Mouse (Mus musculus): ENCODE results near the gene Bmp5. TPM values are rescaled to one million over a fixed set of nuclear protein-coding genes. Genes with fewer than 3 reads are reported as not detected.
"Not testable (repeated sequence)": the region's sequence is repeated elsewhere in the genome, so short reads cannot be mapped to it uniquely, and the experiment has no call there.

The Bmp5 gene
- polyA plus RNA-seq, 1 experiment from 2014 or later: 4.8 TPM

DNA sequence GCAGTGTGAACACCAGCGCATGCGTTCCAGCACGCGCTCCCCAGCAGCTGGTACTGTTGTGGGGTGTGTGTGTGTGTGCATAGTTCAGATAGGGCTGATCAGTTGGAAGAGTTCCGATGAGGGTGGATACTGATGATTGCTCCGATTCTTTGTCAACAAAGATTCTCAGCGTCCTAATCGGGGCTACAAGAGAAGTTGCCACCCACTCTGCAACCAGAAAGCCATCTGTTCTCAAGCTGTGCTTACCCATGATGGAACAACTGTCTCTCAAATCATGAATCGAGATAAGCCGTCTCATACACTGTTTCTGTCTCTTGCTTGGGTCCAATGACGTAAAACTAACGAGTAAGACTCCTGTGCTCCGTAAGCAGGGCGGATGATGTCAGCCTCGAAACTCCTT is 12.0 kb downstream of the Bmp5 start:
- DNase-seq (ENCODE audit: low spot score): no peak
- H3K36me3 ChIP-seq: no peaks in the 10 kb centered on the region
- WGBS: 94% methylated on average over 15 of the region's 15 CpGs
- no peaks in the 10 kb centered on the region for H3K9me3 ChIP-seq (replicated peaks)
- no peak overlapping the region for H3K4me3 ChIP-seq
- H3K27me3 ChIP-seq (ENCODE audit: low read depth, poor library complexity, severe bottlenecking): no peaks in the 10 kb centered on the region
- no peak overlapping the region for H3K27ac ChIP-seq (replicated peaks)
- no peaks in the 10 kb centered on the region for H3K4me1 ChIP-seq

DNA sequence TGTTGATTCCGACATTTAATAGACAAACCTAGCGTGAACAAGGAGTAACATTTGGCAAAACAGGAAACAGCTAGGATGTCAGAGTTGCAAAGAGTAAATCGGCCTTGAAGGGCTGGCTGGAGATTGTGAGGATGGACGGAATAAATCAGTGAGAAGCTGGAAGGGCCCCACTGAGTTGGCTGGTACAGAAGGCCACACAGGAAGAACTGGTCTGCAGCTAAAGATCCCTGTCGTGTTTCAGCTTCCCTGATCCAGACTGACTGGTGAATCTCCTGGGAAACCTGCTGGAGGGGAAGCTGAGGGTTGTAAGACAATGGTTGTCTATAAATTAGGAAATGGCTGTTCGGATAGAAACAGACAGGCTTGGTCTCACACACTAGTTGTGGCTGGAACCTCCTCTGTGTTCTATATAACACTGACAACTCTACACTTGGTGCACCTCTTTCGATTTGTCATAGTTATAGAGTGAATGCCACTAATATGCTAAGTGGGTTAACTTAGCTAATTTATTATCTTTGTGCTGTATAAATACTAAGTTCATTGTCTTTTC is 14.8 kb downstream of the Bmp5 start:
- Histone ChIP-seq H3K27me3 (ENCODE audit: low read depth, poor library complexity, severe bottlenecking) (no peaks in the 10 kb centered on the region), H3K27ac (replicated peaks) (no peak overlapping the region), H3K4me1 (no peaks in the 10 kb centered on the region), H3K4me3 (no peak overlapping the region), H3K36me3 (no peaks in the 10 kb centered on the region), H3K9me3 (replicated peaks) (no peaks in the 10 kb centered on the region)
- WGBS: 65% methylated on average over 7 of the region's 7 CpGs
- DNase-seq (ENCODE audit: low spot score): no peak

DNA sequence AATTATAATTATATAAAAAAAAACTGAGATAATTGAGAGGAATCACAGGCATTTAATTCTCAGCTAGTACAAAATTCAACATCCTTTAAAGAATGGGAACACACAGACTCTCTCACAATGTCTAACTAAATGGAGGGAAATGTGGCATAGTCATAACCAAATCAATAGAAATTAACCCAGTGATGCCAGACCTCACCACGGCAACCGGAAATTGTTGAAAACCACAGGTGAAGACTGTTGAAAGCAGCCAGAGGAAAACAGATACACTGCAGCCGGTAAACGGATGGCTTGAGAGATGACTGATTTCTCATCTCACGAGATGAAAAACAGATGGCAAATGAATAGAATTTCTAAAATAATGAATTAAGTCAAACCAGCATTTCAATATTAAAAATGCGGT is 29.8 kb downstream of the Bmp5 start:
- no peak for DNase-seq (ENCODE audit: low spot score)
- Histone ChIP-seq H3K9me3 (replicated peaks) (no peaks in the 10 kb centered on the region), H3K27me3 (ENCODE audit: low read depth, poor library complexity, severe bottlenecking) (no peaks in the 10 kb centered on the region), H3K27ac (replicated peaks) (no peak overlapping the region), H3K36me3 (no peaks in the 10 kb centered on the region), H3K4me3 (no peak overlapping the region), H3K4me1 (no peaks in the 10 kb centered on the region)
- WGBS: 92% methylated on average over 6 of the region's 6 CpGs

DNA sequence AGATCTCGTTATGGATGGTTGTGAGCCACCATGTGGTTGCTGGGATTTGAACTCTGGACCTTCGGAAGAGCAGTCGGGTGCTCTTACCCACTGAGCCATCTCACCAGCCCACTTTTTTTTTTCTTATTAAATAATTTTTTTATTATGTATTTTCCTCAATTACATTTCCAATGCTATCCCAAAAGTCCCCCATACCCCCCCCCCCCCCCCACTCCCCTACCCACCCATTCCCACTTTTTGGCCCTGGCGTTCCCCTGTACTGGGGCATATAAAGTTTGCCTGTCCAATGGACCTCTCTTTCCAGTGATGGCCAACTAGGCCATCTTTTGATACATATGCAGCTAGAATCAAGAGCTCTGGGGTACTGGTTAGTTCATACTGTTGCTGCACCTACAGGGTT is 33.0 kb downstream of the Bmp5 start:
- H3K4me1 ChIP-seq; H3K9me3 ChIP-seq (replicated peaks); H3K36me3 ChIP-seq; DNase-seq (ENCODE audit: low spot score); H3K4me3 ChIP-seq; H3K27me3 ChIP-seq (ENCODE audit: low read depth, poor library complexity, severe bottlenecking); H3K27ac ChIP-seq (replicated peaks): not testable (repeated sequence)
- 85% methylated on average over 4 of the region's 4 CpGs for WGBS

DNA sequence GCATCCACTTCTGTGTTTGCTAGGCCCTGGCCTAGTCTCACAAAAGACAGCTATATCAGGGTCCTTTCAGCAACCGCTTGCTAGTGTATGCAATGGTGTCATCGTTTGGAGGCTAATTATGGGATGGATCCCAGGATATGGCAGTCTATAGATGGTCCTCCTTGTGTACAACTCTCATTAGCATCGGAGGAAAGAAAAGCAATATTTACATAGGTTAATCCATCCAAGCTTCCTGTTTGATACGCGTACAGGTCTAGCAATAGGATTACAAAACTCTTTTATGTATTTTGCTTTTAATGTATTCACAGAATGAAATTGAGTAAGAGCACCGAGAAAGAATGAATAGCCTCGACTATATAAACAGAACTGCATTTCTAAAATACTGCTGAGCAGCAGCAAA is 33.5 kb downstream of the Bmp5 start:
- Histone ChIP-seq H3K27me3 (ENCODE audit: low read depth, poor library complexity, severe bottlenecking) (no peaks in the 10 kb centered on the region), H3K36me3 (no peaks in the 10 kb centered on the region), H3K27ac (replicated peaks) (no peak overlapping the region), H3K4me3 (no peak overlapping the region), H3K4me1 (no peaks in the 10 kb centered on the region), H3K9me3 (replicated peaks) (no peaks in the 10 kb centered on the region)
- no peak for DNase-seq (ENCODE audit: low spot score)
- WGBS: 85% methylated on average over 7 of the region's 7 CpGs

DNA sequence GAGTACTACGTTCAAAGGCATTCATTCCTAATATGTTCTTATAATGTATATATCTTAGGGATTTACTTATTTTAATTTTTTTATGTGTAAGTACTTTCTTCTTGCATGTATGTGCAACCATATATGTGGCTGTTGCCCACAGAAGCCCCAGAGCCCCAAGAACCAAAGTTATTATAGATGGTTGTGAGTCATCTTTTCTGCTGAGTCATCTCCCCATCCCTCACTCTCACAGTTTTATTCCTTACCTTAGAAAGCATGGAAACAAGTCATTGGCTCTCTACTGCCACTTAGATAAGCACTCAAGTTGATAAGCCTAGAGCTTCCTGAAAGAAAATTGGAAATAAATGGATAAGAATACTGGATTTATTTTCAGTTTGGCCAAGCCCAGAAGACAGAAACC is 40.0 kb downstream of the Bmp5 start:
- H3K27me3 ChIP-seq (ENCODE audit: low read depth, poor library complexity, severe bottlenecking): no peaks in the 10 kb centered on the region
- WGBS: 92% methylated on average over 1 of the region's 1 CpGs
- DNase-seq (ENCODE audit: low spot score): no peak
- H3K9me3 ChIP-seq (replicated peaks): no peaks in the 10 kb centered on the region
- H3K4me3 ChIP-seq: no peak overlapping the region
- H3K4me1 ChIP-seq: no peaks in the 10 kb centered on the region
- no peaks in the 10 kb centered on the region for H3K36me3 ChIP-seq
- no peak overlapping the region for H3K27ac ChIP-seq (replicated peaks)

DNA sequence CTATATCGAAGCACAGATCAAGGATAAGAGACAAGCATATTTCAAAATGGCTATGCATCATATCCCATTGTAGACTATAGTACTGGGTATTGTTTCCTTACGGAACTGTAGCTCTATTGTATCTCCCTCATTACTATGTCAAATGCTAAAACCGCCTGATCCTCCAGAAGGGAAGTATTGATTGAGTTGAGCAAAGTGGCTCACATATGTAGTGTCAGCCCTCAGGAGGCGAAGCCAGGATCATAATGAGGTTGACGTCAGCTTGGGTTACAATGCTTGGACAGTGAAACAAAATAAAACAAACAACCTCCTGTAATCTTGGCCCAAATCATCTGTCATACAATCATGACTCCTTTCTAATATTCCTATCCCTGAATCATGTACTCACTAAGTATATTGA is 43.2 kb downstream of the Bmp5 start:
- H3K9me3 ChIP-seq (replicated peaks): no peaks in the 10 kb centered on the region
- H3K4me3 ChIP-seq: no peak overlapping the region
- H3K27me3 ChIP-seq (ENCODE audit: low read depth, poor library complexity, severe bottlenecking): no peaks in the 10 kb centered on the region
- no peak for DNase-seq (ENCODE audit: low spot score)
- H3K27ac ChIP-seq (replicated peaks): no peak overlapping the region
- H3K4me1 ChIP-seq: no peaks in the 10 kb centered on the region
- WGBS: 93% methylated on average over 5 of the region's 5 CpGs
- H3K36me3 ChIP-seq: no peaks in the 10 kb centered on the region

DNA sequence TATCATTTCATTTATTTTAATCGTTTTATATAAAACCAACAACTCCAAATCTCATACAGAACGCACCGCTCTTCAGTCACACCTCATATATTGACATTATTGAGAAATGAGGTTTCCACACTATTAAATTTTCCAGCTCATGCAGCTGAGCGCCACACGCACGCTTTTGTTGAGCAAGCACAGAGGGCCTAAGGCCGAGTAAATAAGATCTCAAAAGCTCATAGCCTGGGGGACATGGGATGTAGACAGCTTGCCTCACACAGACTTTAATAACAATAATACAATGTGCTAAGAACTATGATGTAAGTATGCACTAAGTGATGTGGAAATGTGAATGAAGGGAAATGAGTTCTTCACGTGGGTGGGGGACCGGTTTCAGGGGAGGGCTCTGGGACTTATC is 57.3 kb downstream of the Bmp5 start:
- no peak for DNase-seq (ENCODE audit: low spot score)
- H3K4me1 ChIP-seq: peaks cover 13% of the 10 kb centered on the region
- H3K27me3 ChIP-seq (ENCODE audit: low read depth, poor library complexity, severe bottlenecking): no peaks in the 10 kb centered on the region
- WGBS: 90% methylated on average over 9 of the region's 9 CpGs
- no peak overlapping the region for H3K4me3 ChIP-seq
- no peaks in the 10 kb centered on the region for H3K36me3 ChIP-seq
- no peaks in the 10 kb centered on the region for H3K9me3 ChIP-seq (replicated peaks)
- H3K27ac ChIP-seq (replicated peaks): no peak overlapping the region

DNA sequence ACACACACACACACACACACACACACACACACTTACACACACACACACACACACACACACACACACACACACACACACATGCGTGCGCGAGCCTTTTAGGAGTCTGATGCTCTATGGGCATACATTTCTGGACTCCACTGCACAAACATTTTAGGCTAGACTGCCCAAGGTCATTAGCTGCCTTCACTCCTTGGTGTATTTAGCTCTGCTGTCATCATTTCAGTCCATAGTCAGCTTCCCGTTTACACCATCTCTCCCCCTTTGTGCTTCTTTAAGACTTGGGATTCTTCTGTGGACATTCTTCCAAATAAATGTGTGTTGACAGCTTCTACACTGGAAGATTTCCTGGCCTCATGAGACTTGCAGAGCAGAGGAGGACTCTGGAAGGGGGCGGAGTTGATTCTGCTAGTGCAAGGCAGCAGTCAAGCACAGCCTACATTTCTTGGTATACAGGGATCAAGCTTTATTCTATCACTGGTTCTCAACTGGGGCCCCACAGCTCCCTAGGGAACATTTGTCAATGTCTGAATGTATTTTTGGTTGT is 58.1 kb downstream of the Bmp5 start:
- peaks cover 13% of the 10 kb centered on the region for H3K4me1 ChIP-seq
- H3K36me3 ChIP-seq: no peaks in the 10 kb centered on the region
- H3K27ac ChIP-seq (replicated peaks): no peak overlapping the region
- WGBS: 87% methylated on average over 5 of the region's 5 CpGs
- no peak overlapping the region for H3K4me3 ChIP-seq
- no peaks in the 10 kb centered on the region for H3K9me3 ChIP-seq (replicated peaks)
- no peak for DNase-seq (ENCODE audit: low spot score)
- no peaks in the 10 kb centered on the region for H3K27me3 ChIP-seq (ENCODE audit: low read depth, poor library complexity, severe bottlenecking)

DNA sequence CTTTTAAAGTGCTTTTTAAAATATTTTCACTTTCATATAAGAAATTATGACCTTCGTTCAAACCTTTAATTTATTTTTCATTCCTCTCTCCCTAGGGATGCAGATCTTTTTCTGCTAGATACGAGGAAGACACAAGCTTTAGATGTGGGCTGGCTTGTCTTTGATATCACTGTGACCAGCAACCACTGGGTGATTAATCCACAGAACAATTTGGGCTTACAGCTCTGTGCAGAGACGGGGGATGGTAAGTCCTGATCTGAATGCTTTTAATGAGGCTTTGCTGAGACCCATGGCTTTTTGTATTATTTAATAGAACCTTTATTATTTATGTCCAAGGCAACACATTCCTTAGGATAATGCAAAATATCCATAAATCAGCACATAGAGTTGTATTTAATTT is 64.3 kb downstream of the Bmp5 start:
- Histone ChIP-seq H3K27ac (replicated peaks) (no peak overlapping the region), H3K36me3 (no peaks in the 10 kb centered on the region), H3K27me3 (ENCODE audit: low read depth, poor library complexity, severe bottlenecking) (no peaks in the 10 kb centered on the region), H3K4me1 (peaks cover 15% of the 10 kb centered on the region), H3K9me3 (replicated peaks) (no peaks in the 10 kb centered on the region), H3K4me3 (no peak overlapping the region)
- DNase-seq (ENCODE audit: low spot score): no peak
- WGBS: 38% methylated on average over 3 of the region's 3 CpGs

DNA sequence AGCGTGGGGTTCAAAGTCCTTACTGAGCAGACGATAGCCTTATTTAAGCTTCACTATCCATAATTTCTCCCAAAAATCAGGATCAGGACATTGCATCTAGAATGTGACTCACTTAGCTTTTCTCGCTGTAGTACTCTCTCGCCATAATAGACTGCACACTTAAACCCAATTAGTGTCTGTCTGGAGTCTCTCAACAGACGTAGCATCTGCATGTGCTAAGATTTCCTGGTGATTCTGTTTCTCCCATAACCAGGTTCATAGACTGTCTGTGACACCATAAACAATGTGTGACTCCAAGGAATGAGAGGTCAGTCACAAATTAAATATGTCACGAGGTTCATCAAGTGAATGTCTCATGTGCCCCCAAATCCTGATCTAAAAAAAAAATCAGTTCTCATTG is 65.7 kb downstream of the Bmp5 start:
- H3K4me3 ChIP-seq: no peak overlapping the region
- no peaks in the 10 kb centered on the region for H3K9me3 ChIP-seq (replicated peaks)
- no peak for DNase-seq (ENCODE audit: low spot score)
- peaks cover 15% of the 10 kb centered on the region for H3K4me1 ChIP-seq
- no peak overlapping the region for H3K27ac ChIP-seq (replicated peaks)
- no peaks in the 10 kb centered on the region for H3K36me3 ChIP-seq
- H3K27me3 ChIP-seq (ENCODE audit: low read depth, poor library complexity, severe bottlenecking): no peaks in the 10 kb centered on the region
- 87% methylated on average over 6 of the region's 6 CpGs for WGBS

DNA sequence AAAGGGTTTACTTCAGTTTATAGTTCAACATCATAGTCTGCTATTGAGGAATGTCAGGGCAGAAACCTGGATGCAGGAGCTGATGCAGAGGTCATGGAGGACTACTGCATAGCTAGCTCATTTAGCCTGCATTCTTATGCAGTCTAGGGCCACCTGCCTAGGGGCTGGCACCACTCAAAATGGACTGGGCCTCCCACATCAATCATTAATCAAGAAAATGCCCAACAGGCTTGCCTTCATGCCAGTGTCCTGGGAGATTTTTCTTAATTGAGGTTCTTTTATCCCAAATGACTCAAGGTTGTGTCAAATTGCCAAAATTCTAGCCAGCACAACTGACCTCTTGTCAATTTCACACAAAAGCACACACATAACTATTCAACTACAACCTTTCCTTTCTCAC is 70.8 kb downstream of the Bmp5 start:
- Histone ChIP-seq H3K27ac (replicated peaks) (no peak overlapping the region), H3K4me3 (no peak overlapping the region), H3K4me1 (no peaks in the 10 kb centered on the region), H3K36me3 (no peaks in the 10 kb centered on the region), H3K27me3 (ENCODE audit: low read depth, poor library complexity, severe bottlenecking) (no peaks in the 10 kb centered on the region), H3K9me3 (replicated peaks) (no peaks in the 10 kb centered on the region)
- DNase-seq (ENCODE audit: low spot score): no peak

DNA sequence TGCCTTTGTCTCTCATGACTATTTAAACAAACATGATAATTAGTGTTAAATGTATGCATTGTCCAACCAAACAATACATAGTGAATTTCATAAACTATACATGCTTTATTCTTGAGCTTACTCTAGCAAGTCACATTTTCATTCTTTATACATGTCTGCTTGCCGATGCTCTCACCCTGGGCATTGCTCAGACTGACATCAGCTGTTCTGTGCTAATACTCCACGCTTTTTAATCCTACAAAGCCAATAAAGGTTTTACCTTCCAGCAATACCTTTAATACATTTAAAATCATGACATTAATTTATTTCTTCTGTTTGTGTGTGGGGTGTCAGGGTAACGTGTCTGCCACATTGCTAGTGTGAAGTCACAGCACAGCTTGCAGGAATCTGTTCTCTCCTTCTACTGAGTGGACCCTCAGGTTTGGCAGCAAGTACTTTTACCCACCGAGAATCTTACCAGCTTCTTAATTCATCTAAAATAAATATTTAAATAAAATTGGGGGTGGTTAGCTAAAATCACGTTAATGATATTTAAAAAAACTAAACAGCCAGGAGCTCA is 75.6 kb downstream of the Bmp5 start:
- DNase-seq (ENCODE audit: low spot score): no peak
- 82% methylated on average over 5 of the region's 5 CpGs for WGBS

DNA sequence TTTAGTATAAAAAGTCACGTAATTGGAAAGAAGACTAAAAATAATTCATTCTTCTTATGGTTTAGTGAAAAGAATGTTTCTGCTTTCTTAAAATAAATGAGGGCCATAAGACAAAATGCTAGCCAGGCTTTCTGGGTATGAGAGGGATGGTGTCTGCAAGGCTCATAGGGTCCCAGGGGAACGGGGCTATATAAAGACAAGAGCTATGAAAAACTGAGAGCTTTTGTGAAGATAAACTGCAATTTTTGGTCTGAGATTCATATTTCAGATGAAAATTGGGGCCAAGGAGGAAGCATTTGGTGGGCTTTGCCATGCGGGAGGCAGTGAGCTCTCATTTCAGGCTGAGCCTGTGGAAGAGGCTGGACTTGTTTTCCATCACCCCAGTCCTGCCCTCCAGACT is 83.0 kb downstream of the Bmp5 start:
- Histone ChIP-seq H3K27me3 (ENCODE audit: low read depth, poor library complexity, severe bottlenecking) (no peaks in the 10 kb centered on the region), H3K36me3 (no peaks in the 10 kb centered on the region), H3K9me3 (replicated peaks) (no peaks in the 10 kb centered on the region), H3K4me1 (no peaks in the 10 kb centered on the region), H3K27ac (replicated peaks) (no peak overlapping the region), H3K4me3 (no peak overlapping the region)
- WGBS: 91% methylated on average over 3 of the region's 3 CpGs
- no peak for DNase-seq (ENCODE audit: low spot score)

More for the DNA sequence above, 75.6 kb downstream of the Bmp5 start:
- H3K27me3 ChIP-seq (ENCODE audit: low read depth, poor library complexity, severe bottlenecking): no peaks in the 10 kb centered on the region
- no peaks in the 10 kb centered on the region for H3K4me1 ChIP-seq
- no peak overlapping the region for H3K4me3 ChIP-seq
- H3K27ac ChIP-seq (replicated peaks): no peak overlapping the region
- H3K9me3 ChIP-seq (replicated peaks): no peaks in the 10 kb centered on the region
- H3K36me3 ChIP-seq: no peaks in the 10 kb centered on the region
